Mouse (Mus musculus) cerebellum, adult 8-10 months (tissue): ENCODE results near the gene Neurl4.
"Not testable (repeated sequence)": the region's sequence is repeated elsewhere in the genome, so short reads cannot be mapped to it uniquely, and the experiment has no call there.

Source experiments
- DNase-seq: peaks from one replicate; pipeline ENCODE4 v3.0.0; 2022

Gene Neurl4

DNA sequence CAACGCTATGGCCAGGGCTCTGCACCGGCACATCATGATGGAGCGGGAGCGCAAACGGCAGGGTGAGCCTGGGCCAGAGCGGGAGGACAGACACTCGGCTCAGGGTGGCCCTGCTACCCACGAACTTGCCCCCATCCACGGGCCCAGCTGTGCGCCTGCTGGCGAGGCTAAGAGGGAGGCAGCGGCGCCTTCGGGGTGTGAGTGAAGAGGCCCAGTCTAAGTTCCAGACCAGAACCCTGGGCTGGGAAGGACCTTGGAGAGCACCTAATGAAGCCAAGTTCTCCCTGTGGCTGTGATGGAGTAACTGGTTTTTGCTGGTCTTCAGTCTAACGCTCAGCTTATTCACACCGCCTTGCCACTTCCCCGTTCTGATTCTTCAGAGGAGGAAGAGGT is 13.5 kb downstream of the Neurl4 start:
- no peak for DNase-seq

DNA sequence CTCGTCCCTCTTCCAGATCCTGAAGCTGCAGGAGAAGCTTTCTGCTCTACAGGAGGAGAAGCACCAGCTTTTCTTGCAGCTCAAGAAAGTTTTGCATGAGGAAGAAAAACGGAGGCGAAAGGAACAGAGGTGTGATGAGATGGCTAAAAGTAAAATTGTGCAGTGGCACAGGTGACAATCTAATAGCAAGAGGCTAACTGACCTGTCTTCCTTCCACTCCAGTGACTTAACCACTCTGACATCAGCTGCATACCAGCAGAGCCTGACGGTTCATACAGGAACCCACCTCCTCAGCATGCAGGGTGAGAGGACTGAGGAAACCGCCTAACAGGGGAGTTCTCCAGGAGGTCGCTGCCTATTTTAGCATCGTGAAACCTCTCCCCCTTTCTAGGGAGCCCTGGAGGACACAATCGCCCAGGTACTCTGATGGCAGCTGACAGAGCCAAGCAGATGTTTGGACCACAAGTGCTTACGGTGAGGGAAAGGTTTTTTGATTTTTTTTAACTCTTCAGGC is 14.1 kb downstream of the Neurl4 start:
- no peak for DNase-seq

DNA sequence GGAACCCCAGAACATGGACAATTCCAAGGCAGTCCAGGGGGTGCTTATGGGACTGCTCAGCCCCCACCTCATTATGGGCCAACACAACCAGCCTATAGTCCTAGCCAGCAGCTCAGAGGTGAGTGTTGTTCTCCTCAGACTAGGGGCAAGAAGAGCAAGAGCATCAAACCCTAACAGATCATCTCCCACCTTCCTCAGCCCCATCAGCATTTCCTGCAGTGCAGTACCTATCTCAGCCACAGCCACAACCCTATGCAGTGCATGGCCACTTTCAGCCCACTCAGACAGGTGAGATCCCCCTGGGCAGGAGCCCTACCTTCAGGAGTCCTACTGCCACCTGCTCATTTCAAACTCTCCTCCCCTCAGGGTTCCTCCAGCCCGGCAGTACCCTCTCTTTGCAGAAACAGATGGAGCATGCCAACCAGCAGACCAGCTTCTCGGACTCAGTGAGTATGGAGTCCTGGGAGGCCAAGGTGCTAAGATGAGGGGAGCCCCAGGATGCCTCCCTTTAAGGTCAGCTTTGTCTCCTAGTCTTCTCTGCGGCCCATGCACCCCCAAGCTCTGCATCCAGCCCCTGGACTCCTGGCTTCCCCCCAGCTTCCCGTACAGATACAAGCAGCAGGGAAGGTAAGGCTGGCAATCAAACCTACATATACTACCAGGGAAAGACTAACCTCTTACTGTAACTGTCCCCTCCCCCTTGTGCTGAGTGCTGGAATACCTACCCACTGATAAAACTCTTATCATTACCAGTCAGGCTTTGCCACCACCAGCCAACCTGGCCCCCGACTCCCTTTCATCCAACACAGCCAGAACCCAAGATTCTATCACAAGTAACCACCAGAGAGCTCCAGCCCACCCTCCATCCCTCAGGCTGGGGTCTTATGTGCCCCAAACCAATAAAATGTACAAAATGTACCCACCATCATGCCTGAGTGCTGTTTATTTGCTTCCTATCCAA is 15.1 kb downstream of the Neurl4 start:
- no peak for DNase-seq

DNA sequence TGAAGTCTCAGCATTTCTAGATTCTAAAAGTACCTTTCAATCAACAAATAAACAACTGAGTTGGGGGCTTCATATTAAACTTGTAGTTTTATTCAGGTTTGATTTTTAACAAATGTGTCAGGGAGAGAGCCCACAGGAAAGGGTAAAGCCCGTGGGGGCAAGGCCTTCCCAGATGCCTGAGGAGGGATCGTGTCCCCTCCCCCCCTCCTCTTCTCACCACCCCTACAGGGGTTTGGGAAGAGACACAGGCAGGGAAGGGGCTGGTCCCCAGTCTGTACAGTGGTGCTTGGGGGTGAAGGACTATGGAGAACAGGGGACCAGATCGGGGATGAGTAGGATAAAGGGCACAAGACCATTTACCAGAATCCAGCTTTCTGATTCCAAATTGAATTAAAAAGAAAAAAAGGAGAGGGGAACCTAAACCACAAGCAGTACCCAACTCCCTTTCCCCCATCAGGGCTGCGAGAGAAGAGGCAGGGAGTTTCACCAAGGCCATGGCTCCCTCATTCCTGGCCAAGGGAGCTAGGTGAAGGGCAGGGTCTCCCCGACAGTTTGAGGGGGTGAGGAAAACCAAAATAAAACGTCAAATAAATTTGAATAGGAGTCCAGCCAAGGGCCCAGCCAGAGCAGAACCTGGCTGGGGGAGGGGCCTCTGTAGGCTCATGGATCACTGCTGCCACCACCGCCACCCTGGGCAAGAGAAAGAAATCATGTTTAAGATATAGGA is 15.9 kb downstream of the Neurl4 start:
- DNase-seq = not testable (repeated sequence)

DNA sequence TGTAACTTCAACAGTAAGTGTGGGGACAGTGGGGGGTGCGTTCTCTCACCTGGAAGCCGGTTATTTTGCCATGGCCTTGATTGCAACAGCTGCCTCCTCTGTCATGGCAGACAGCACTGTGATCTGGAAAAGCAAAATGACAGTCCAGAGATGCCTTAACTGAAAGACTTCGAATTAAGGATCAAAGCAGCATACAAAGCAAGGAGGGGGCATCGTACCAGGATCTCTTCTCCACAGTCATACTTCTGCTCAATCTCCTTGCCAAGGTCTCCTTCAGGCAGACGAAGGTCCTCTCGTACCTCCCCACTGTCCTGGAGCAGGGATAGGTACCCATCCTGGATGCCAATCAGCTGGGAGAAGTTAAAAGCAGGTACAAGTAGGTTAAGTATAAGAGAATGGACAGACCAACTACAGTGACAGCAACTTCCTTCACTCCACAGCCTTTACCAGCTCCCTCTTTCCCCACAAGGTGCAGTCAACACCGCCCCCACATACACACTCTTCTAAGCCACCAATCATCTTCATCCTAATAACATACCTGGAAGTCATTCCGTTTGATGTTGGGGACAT is 16.6 kb downstream of the Neurl4 start:
- DNase-seq = no peak

DNA sequence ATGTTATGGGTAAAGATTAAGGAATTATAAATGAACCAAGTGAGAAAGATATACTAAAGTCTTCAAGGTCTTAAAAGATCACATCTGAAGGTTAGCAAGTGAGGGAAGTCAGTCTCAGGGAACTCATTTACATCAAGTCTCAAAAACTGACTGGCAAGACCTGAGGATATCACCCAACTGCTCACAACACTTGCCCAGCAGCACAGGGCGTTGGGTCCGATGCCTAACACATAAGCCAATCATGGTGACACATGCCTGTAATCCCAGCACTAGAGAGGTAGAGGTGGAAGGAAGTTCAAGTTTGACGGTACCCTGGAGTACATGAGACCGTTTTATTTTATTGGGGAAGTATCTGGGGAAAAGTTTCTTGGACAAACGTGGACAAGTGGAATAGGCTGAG is 17.2 kb downstream of the Neurl4 start:
- DNase-seq = no peak

DNA sequence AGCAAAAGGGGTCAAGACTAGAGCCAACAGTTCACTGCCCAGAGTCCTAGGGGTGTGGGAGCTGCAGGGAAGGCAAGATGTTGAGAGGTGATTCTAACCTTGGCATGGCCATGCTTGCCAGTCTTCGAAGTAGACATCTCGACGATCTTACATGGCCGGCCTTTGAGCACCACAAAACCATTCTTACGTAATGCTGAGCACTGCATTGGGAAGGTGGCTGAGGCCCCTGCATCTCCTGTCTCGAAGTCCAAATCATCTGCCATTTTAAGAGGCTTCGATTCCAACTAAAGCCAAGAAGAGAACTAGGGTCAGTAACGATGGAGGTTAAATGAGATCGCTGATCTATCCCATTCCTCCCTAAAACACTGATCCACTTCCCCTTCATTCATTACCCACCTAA is 18.2 kb downstream of the Neurl4 start:
- no peak for DNase-seq

DNA sequence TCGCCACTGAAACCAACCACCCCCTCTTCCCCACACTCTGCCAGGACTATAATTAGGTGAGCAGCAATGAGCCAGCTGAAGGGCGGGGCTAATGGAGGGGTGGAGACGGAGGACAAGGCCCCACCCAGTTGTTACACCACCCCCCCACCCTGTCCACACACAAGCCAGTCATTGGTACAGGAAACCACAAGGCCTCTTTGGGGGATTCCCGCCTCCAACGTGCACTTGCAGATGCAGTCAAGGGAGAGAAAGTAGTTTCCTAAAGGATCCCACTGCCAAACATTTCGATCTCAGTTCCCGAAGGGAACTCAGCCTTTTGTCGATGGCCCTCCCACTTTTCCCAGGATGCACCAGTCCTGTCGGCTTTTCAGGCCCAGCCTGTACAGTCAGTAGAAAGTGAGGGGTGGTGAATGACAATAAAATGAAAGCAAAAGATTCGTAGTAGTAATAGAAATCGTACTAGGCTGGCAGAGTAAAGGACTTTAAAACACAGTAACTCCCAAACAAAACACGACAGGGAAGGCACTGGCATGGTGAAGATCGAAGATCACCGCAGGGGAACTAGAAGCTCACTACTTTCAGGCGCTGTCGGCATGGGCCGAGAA is 18.9 kb downstream of the Neurl4 start:
- DNase-seq = no peak

DNA sequence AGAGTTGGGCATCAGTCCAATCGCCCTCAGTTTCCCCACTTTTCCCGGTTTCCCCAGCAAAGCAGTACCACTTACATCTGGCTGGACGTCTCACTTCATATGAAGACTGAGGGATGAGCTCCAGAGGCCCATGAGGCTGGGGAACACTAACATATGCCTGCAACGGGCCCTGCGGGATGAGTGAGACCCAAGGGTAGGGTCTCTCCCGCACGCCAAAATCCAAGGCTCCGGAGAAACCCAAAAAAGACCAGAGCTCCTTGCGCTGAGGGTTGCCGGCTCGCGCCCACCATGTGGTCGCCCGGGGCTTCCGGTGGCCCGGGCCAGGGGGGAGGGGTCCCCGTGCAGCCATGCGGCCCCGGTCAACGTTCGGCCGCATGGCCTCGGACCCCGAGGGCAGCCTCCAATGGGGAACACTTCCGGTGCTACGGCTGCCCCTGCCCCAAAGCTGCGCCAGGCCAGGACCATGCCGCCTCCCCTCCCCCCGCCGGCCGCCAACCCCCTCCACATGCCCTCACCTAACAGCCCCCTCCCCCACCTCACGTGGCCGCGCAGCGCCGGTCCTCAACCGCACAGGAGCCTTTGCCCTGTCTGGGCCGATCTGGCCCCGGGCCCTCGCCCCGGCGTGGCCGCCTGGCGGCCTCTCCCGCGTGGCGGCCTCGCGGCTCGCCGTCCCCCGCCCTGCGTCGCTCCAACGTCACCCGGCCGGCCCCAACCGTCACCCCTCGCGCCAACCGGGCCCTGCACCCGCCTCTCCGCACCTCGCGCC is 19.6 kb downstream of the Neurl4 start:
- DNase-seq = no peak

DNA sequence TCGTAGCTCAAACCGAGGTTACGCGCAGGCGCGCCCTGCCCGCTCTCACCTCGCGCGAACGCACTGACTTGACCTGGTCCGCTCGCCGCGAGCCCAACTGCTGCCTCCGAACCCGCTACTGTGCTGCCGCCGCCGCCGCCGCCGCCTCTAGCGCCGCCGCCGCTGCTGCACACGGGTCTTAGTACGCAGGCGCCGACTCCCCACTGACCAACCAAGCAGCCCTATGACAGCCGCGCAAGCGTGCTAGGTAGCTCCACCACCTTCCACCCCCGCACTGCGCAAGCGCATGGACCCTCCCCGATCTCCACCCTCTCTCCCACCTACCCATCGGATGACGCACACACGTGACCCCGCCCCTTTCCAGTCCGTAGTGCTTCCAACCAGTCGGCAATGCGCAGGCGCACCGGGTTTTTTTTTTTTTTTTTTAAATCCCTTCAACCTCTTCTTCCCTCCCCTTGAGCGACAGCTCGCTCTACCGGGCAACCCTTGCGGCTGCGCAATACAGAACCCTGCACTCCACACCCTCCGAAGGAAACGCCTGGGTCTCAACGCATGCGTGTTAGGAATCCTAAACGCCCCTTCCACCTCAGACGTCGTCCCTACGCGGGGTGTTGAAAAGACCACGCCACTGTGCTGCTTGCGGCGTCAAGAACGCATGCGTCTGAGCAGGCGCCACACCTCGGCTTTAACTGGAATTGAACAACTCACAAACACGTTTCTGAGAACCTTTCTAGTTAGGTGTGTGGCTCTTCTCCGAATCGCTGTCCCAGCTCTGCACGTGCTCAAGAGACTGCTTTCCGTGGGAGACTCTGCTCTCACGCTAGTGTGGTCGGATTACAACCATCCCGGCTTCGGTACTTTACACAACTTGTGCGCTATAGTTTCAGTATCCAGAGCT is 20.5 kb downstream of the Neurl4 start, which contains the start of gene Eif5a:
TSS of gene Eif5a (minus strand) at position 845 of the 898 bp plus-strand sequence.
- peak; percentile 100 for DNase-seq

DNA sequence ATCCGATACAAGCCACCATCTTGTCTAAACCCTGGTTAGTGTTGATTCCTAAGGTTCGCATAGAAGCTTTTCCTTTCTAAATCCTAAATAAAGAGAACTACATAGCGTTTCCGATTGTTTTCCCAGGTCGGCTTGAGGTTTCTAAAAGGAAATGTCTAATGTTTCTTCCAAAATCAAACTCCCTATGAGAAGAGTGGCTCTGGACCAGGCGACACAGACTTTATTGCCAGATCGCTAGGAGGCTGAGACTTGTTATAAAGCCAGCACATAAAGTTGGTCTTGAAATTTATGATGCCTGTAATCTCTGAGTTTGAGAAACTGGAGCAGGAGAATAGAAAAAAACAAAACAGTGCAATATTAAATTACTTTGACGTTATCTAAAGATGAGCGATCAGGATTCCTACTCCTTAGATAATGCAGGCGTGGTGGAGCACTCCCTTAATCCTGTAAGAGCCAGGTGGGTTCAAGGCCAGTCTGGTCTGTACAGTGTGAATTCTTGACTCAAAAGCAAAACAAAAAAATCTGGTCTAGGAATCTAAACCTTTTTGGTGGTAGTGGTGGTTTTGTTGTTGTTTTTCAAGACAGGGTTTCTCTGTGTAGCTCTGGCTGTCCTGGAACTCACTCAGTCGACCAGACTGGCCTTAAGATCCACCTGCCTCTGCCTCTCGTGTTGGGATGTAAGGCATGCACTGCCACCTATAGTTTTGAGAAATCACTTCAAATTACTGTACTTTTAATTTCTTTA is 21.3 kb downstream of the Neurl4 start:
- DNase-seq = no peak

DNA sequence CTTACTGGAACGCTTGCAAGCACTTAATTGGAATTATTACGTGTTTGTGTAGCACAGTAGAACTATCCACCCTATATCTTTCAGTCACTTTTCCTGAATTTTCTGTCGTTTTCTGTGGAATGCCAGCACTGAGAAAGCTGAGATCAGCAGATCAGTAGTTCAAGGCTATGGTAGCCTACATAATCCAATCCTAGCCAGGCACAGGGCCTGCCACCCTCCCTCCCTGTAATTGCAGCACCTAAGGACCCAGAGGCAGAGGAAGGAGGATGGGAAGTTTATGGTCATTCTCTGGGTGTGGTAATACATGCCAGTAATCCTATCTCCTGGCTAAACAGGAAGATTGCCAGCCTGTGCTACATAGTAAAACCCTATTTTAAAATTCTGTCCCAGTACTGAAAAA is 21.9 kb downstream of the Neurl4 start:
- DNase-seq = no peak

DNA sequence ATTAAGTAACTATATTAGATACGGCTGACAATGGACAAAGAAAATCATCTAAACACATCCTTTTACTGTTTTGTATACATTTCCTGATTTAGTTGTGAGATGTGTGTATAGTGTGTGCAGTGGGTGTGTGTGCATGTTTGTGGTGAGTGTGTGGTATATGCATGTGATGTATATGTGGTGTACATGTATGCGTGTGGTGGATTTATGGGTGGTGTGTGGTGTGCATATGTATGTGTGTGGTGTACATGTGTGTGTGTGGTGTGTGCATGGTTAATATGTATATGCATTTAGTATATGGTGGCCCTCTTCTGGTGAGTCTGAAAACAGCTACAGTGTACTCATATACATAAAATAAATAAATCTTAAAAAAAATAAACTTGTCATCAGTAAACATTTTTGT is 26.6 kb downstream of the Neurl4 start:
- no peak for DNase-seq

DNA sequence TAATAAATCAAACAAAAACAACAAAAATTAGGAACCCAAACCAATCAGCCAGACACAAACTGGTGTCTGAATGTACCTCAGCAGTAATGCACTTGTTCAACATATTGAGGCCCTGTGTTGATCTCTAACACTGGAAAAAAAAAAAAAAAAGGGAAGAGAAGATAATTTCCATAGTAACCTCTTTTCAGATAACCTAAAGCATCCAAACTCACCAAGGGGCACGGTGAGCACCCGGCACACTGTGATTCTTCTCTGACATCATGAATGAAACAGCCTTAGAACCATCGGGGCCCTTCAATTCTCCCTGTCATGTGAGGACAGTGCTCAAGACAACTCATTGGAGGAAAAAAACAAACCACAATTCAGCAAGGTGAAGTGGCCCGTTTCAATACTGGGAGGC is 28.8 kb downstream of the Neurl4 start:
- DNase-seq = no peak

DNA sequence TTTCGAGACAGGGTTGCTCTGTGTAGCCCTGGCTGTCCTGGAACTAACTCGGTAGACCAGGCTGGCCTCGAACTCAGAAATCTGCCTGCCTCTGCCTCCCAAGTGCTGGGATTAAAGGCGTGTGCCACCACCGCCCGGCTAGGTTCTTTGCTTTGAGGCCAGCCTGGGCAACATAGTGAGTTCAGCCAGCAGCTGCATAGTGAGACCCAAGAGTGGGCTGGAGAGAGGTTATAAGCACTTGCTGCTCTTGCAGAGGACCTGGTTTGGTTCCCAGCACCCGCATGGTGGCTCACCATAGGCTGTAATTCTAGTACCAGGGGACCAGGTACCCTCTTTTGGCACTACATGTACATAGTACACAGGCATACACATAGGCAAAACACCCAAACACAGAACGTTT is 29.3 kb downstream of the Neurl4 start:
- not testable (repeated sequence) for DNase-seq

DNA sequence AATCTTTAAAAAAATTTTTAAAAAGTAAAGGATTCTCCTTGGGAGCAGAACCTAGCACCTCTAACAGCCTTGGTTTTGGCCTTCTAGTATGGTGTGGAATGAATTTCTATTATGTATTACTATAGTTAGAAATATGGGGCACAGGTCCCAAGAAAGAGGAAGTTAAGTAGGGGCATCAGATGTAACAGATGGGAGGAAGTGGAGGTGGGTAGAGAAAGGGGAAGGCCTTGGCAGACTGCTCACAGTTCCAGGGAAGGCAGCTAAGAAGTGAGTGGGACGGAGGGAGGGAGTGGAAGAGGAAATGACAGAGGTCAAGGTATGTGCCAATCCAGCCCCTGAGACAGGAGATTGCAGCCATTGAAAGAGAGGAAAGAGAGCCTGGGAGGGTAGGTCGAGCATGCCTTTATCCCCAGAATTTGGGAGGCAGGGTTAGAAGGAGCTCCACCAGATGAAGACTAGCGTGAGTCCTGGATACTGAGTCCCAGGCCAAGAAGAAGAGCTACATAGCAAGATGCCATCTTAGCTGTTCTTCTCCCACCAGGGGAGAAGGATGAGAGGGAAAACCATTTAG is 30.2 kb downstream of the Neurl4 start:
- no peak for DNase-seq

DNA sequence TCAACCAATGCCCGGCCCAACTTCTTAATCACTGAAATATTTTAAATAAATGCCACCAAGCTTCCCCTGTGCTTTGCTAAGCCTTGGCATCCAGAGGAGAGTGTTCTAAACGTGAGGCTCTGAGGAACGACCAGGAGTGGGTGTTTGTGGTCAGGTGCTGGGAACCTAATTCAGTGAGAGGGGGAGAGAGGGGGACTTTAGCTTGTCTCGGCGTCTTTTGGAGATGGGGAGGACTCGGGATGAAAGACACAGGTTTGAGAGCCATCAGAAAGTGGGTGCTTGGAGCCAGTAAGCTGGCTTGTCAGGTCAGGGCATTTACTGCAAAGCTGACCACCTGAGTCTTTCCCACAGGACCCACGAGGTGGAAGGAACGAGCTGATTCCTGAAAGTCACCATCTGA is 30.9 kb downstream of the Neurl4 start:
- no peak for DNase-seq

DNA sequence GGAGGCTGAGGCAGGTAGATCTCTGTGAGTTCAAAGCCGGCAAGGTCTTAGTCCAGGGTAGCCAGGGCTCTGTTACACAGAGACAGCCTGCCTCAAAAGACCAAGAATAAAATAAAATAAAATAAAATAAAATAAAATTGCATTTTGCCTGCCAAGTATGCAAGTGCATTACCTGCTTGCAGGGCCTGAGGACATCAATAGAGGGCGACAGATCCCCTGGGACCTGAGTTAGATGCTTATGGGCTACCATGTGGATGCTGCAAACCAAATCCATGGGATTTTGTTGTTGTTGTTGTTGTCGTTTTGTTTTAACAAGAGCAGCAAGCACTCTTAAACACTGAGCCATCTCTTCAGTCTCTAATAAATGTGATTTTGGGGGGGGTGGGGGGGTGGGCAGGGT is 31.4 kb downstream of the Neurl4 start:
- DNase-seq = no peak

DNA sequence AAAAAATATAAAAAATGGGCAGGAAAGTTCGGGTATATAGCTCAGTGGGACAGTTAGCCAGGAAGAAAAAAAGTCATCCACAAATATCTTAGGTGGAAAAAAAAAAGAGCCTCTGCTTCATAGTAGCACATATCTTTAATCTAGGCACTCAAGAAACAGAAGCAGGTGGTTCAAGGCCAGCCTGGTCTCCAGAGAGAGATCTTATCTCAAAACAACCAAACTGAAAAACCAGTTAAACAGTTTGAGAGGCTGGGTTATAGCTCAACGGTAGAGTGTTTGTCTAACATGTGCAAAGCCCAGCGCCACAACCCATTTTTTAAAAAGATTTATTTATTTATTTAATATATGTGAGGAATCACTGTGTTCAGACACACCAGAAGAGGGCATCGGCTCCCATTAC is 32.2 kb downstream of the Neurl4 start:
- DNase-seq = no peak

DNA sequence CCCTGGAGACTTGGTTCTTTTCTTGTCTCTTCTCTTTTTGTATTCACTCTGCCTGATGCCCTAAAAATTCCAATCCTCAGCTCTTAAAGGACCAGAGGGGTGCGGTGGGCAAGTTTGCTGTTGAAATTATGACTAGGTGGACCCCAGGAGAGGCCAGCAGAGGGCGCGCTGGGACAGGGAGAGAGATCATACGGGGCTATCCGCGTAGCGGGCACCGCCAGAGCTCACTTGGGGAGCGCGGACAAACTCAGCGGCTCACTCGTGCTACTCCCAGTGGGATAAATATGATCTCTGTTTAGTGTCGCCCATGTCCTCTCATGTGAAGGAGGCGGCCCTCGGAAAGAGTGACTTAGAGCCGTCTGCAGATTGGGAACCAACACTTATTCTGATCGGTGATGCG is 33.3 kb downstream of the Neurl4 start:
- DNase-seq = peak; percentile 91
